Comparison of ENCODE assay signal across 8 mouse cellular contexts in genomic region chr17:24737135-24737810, GRCm38 (mm10). TPM values are rescaled to one million over a fixed set of nuclear protein-coding genes. Genes with fewer than 3 reads are reported as not detected.
DNase-seq lines count a peak whose midpoint lies in the region; ATAC-seq and TF ChIP-seq lines count a peak whose summit lies in the region.

No protein-coding gene starts in this region.

- peak; percentile 32 for TF ChIP-seq CTCF in lung, postnatal 0 days (IDR thresholded peaks at IDR 0.05)

- no peaks in the 10 kb centered on the region for H3K27me3 ChIP-seq in hindbrain, embryonic 14.5 days (ENCODE audit: control insufficient read depth, insufficient read depth, low read length)
- no peaks in the 10 kb centered on the region for H3K27me3 ChIP-seq in lung, postnatal 0 days (replicated peaks; ENCODE audit: insufficient read depth, low read length)

- H3K4me3 ChIP-seq in hindbrain, embryonic 14.5 days (replicated peaks; ENCODE audit: low read length), result peak overlapping the region; percentile 53
- peak overlapping the region; percentile 60 for H3K4me3 ChIP-seq in lung, postnatal 0 days (ENCODE audit: low read depth, low read length)

- H3K9ac ChIP-seq in hindbrain, embryonic 14.5 days, result peak overlapping the region; percentile 59
- H3K9ac ChIP-seq in lung, postnatal 0 days (replicated peaks; ENCODE audit: low read depth), result peak overlapping the region; percentile 45; the same call in 1 of the 2 replicates

- 0 out of 2 replicates have a peak, but pooled peaks cover 9% of the 10 kb centered on the region for H3K36me3 ChIP-seq in hindbrain, embryonic 14.5 days (replicated peaks; ENCODE audit: control insufficient read depth, insufficient read depth)
- peaks cover 11% of the 10 kb centered on the region; the same call in 1 of the 2 replicates for H3K36me3 ChIP-seq in lung, postnatal 0 days (ENCODE audit: insufficient read depth, low read length)

- 24% methylated on average over 8 of the region's 8 CpGs for WGBS in hindbrain, embryonic 14.5 days
- 18% methylated on average over 8 of the region's 8 CpGs for WGBS in lung, postnatal 0 days

- no peak for TF ChIP-seq EP300 in lung, postnatal 0 days (IDR thresholded peaks at IDR 0.05)

- peak; percentile 21 for DNase-seq in adrenal gland, postnatal 14 days
- DNase-seq in adrenal gland, adult 8-10 months, result no peak
- DNase-seq in Muller cell, postnatal 12 days (ENCODE audit: inconsistent ontology term), result peak; percentile 54
- no peak for DNase-seq in hindbrain, embryonic 14.5 days (ENCODE audit: low spot score)
- DNase-seq in lung, postnatal 0 days (ENCODE audit: low spot score), result peak; percentile 44
- peak; percentile 39 for DNase-seq in testis, postnatal 10 days (ENCODE audit: low spot score)
- DNase-seq in cerebellum, adult 9-11 months, result no peak
- DNase-seq in thymus, postnatal 14 days, result no peak

- H3K4me1 ChIP-seq in hindbrain, embryonic 14.5 days (replicated peaks; ENCODE audit: control insufficient read depth, insufficient read depth, low read length), result peaks cover 13% of the 10 kb centered on the region; the same call in 1 of the 2 replicates
- peaks cover 7% of the 10 kb centered on the region; the same call in 1 of the 2 replicates for H3K4me1 ChIP-seq in lung, postnatal 0 days (ENCODE audit: insufficient read depth, low read depth, low read length)

- H3K9me3 ChIP-seq in hindbrain, embryonic 14.5 days (ENCODE audit: control insufficient read depth, low read length), result no peaks in the 10 kb centered on the region
- no peaks in the 10 kb centered on the region for H3K9me3 ChIP-seq in lung, postnatal 0 days (ENCODE audit: low read length)

- peak overlapping the region; percentile 86 for H3K4me2 ChIP-seq in hindbrain, embryonic 14.5 days (replicated peaks)
- H3K4me2 ChIP-seq in lung, postnatal 0 days (replicated peaks; ENCODE audit: low read depth, low read length), result peak overlapping the region; percentile 85

- no peak overlapping the region for H3K27ac ChIP-seq in hindbrain, embryonic 14.5 days
- peak overlapping the region; percentile 83; the same call in 1 of the 2 replicates for H3K27ac ChIP-seq in lung, postnatal 0 days (ENCODE audit: low read length)

- no peak for ATAC-seq in hindbrain, embryonic 14.5 days (ENCODE audit: low FRiP score)
- ATAC-seq in lung, postnatal 0 days, result no peak

RNA-seq across cellular contexts. Expression of gene Msrb1, which starts 0.8 kb away (rescaled TPM):
- 73.2 and 98.3 TPM in 2 replicates for total RNA-seq in adrenal gland, postnatal 14 days (2021)
- total RNA-seq in adrenal gland, adult 8-10 months (2022), result 10 to 100 TPM; 87.3 to 91.3 (median 89.0) TPM
- 20.5 and 22.4 TPM in 2 replicates for polyA plus RNA-seq in hindbrain, embryonic 14.5 days (2014; fragmentation: Nextera tagmentation; extraction: Ambion mirVana)
- polyA plus RNA-seq in lung, postnatal 0 days (2015; fragmentation: Nextera tagmentation; extraction: Ambion mirVana), result 59.8 and 61.0 TPM in 2 replicates

RNA-seq across cellular contexts. Expression of gene Rpl3l, which starts 9.7 kb away (rescaled TPM):
- total RNA-seq in adrenal gland, postnatal 14 days (2021), result 0.53 TPM in 1 of 2 replicates, not detected in the other
- total RNA-seq in adrenal gland, adult 8-10 months (2022), result under 1 TPM in 1 of 4 experiments, not detected in 3; 0.49 TPM
- 0.25 TPM in 1 of 2 replicates, not detected in the other for polyA plus RNA-seq in hindbrain, embryonic 14.5 days (2014; fragmentation: Nextera tagmentation; extraction: Ambion mirVana)
- 0.19 and 0.31 TPM in 2 replicates for polyA plus RNA-seq in lung, postnatal 0 days (2015; fragmentation: Nextera tagmentation; extraction: Ambion mirVana)

RNA-seq across cellular contexts. Expression of gene Ndufb10, which starts 13.0 kb away (rescaled TPM):
- total RNA-seq in adrenal gland, postnatal 14 days (2021), result 418 and 458 TPM in 2 replicates
- 100 to 1,000 TPM; 199 to 268 (median 237) TPM for total RNA-seq in adrenal gland, adult 8-10 months (2022)
- 308 and 347 TPM in 2 replicates for polyA plus RNA-seq in hindbrain, embryonic 14.5 days (2014; fragmentation: Nextera tagmentation; extraction: Ambion mirVana)
- 205 and 206 TPM in 2 replicates for polyA plus RNA-seq in lung, postnatal 0 days (2015; fragmentation: Nextera tagmentation; extraction: Ambion mirVana)

RNA-seq across cellular contexts. Expression of gene Hs3st6, which starts 15.5 kb away (rescaled TPM):
- total RNA-seq in adrenal gland, postnatal 14 days (2021), result 2.0 and 2.4 TPM in 2 replicates
- 1 to 10 TPM; 1.7 to 2.8 (median 2.4) TPM for total RNA-seq in adrenal gland, adult 8-10 months (2022)
- 0.36 TPM in 1 of 2 replicates, not detected in the other for polyA plus RNA-seq in hindbrain, embryonic 14.5 days (2014; fragmentation: Nextera tagmentation; extraction: Ambion mirVana)
- polyA plus RNA-seq in lung, postnatal 0 days (2015; fragmentation: Nextera tagmentation; extraction: Ambion mirVana), result 2.8 TPM in 2 replicates

RNA-seq across cellular contexts. Expression of gene Rps2, which starts 19.4 kb away (rescaled TPM):
- total RNA-seq in adrenal gland, postnatal 14 days (2021), result 702 and 762 TPM in 2 replicates
- total RNA-seq in adrenal gland, adult 8-10 months (2022), result 100 to 1,000 TPM; 571 to 651 (median 615) TPM
- 800 and 838 TPM in 2 replicates for polyA plus RNA-seq in hindbrain, embryonic 14.5 days (2014; fragmentation: Nextera tagmentation; extraction: Ambion mirVana)
- polyA plus RNA-seq in lung, postnatal 0 days (2015; fragmentation: Nextera tagmentation; extraction: Ambion mirVana), result 755 and 834 TPM in 2 replicates

Comparison
In these comparisons a context has a peak if more than half of its experiments do, and no peak if none do; other contexts are left out.
1. DNase-seq: peak in adrenal gland, postnatal 14 days (single experiment), Muller cell, postnatal 12 days (single experiment), lung, postnatal 0 days (single experiment) and testis, postnatal 10 days (single experiment); none in adrenal gland, adult 8-10 months (single experiment), hindbrain, embryonic 14.5 days (single experiment), cerebellum, adult 9-11 months (single experiment) and thymus, postnatal 14 days (single experiment).